Mouse (Mus musculus) G1E (cell line): ENCODE measurements around the gene Specc1.

Source experiments
- CTCF ChIP-seq: IDR thresholded peaks from 2 replicates; pipeline ENCODE4 v1.5.1; 2012; ENCODE audit warnings: low read depth, low read length, inconsistent platforms, mixed read lengths
- POLR2AphosphoS5 ChIP-seq: IDR thresholded peaks from 2 replicates; pipeline ENCODE4 v1.6.1; 2012; ENCODE audit warnings: low read depth, low read length, inconsistent platforms; ENCODE audit not compliant: insufficient replicate concordance

DNA sequence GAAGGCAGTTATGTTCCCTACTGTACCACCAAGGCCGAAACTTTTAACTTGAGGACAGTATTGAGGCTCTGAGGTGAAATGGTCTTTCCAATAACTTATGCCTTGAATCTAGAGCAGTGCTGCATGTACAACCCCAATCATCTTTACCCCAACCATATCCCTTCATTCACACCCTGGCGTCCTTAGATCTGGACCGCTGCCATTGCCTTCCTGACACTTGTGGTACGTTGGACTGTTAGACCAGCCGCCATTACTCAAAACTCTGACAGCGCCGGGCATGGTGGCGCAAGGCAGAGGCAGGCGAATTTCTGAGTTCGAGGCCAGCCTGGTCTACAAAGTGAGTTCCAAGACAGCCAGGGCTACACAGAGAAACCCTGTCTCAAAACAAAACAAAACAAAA, 121.8 kb downstream of the Specc1 start:
- TF ChIP-seq CTCF (no peak), POLR2AphosphoS5 (no peak)
